Mouse (Mus musculus) myocyte (in vitro differentiated cells): ENCODE measurements at regions not wholly inside any gene's neighbourhood (a gene's known extent, or its start where the extent isn't known, plus 50 kb on each side); places are given as distances from the start of the nearest gene placed in this dataset.

ENCODE experiments used
- E2F4 ChIP-seq: IDR thresholded peaks from one replicate; pipeline ENCODE4 v1.6.1; 2011; ENCODE audit warnings: mild to moderate bottlenecking, control low read depth, moderate library complexity; ENCODE audit not compliant: insufficient read depth
- MAX ChIP-seq: IDR thresholded peaks from one replicate; pipeline ENCODE4 v1.6.1; 2011; ENCODE audit warnings: low read depth, mild to moderate bottlenecking, control low read depth
- MYOD1 ChIP-seq, 3 experiments: IDR thresholded peaks; one replicate each; pipeline ENCODE4 v1.6.1; 2011; ENCODE audit warnings: control low read depth in 2 of 3, low read depth in 2 of 3, mild to moderate bottlenecking in 2 of 3, moderate library complexity in 1 of 3; ENCODE audit not compliant: insufficient read length in 2 of 3, control insufficient read depth in 1 of 3
- POLR2A ChIP-seq: IDR thresholded peaks from one replicate; pipeline ENCODE4 v1.6.1; 2011; ENCODE audit warnings: low read depth, mild to moderate bottlenecking, control low read depth, moderate library complexity; ENCODE audit not compliant: insufficient read length
- POLR2AphosphoS2 ChIP-seq: IDR thresholded peaks from one replicate; pipeline ENCODE4 v1.6.1; 2011; ENCODE audit warnings: low read depth, control low read depth; ENCODE audit not compliant: insufficient read length
- TCF3 ChIP-seq: IDR thresholded peaks from one replicate; pipeline ENCODE4 v1.6.1; 2011; ENCODE audit warnings: low read depth, control low read depth; ENCODE audit not compliant: insufficient read length
- USF1 ChIP-seq: IDR thresholded peaks from one replicate; pipeline ENCODE4 v1.6.1; 2011; ENCODE audit warnings: low read depth, mild to moderate bottlenecking, control low read depth, moderate library complexity

GRCm38 (mm10) chr8:8186046-8186445, 475.0 kb downstream of the Efnb2 start:
- TF ChIP-seq USF1, result no peak
- TF ChIP-seq MYOD1 (IDR thresholded peaks at IDR 0.05; ENCODE audit: control insufficient read depth in 1 of 3, insufficient read length in 2 of 3, low read depth in 2 of 3), result no peak
- TF ChIP-seq POLR2A, result no peak
- TF ChIP-seq MAX, result no peak
- no peak for TF ChIP-seq E2F4
- TF ChIP-seq TCF3, result no peak
- TF ChIP-seq POLR2AphosphoS2, result no peak
